Mouse (Mus musculus) thymus, adult 2 months (tissue): ENCODE measurements at regions not wholly inside any gene's neighbourhood (a gene's known extent, or its start where the extent isn't known, plus 50 kb on each side); places are given as distances from the start of the nearest gene placed in this dataset.
"Not testable (repeated sequence)": the region's sequence is repeated elsewhere in the genome, so short reads cannot be mapped to it uniquely, and the experiment has no call there.

Experiments used
- DNase-seq: peaks from one replicate; pipeline ENCODE4 v3.0.0; 2021
- H3K27ac ChIP-seq: fragments of 200-500 bp; 2 replicates; pipeline ENCODE4 v1.5.1; 2012; ENCODE audit warnings: low read length, control low read depth; ENCODE audit not compliant: control insufficient read depth, insufficient read depth
- H3K27me3 ChIP-seq: fragments of 200-500 bp; 2 replicates; pipeline ENCODE4 v1.6.1; 2012; ENCODE audit warnings: mild to moderate bottlenecking, low read length, moderate library complexity, mixed read lengths; ENCODE audit not compliant: control insufficient read depth, insufficient read depth
- H3K36me3 ChIP-seq: fragments of 200-500 bp; 2 replicates; pipeline ENCODE4 v1.6.1; 2012; ENCODE audit warnings: mild to moderate bottlenecking, low read length, moderate library complexity; ENCODE audit not compliant: control insufficient read depth, insufficient read depth
- H3K4me1 ChIP-seq: fragments of 200-500 bp; replicated peaks from 2 replicates; pipeline ENCODE4 v1.6.1; 2012; ENCODE audit warnings: low read length; ENCODE audit not compliant: control insufficient read depth, insufficient read depth
- H3K4me3 ChIP-seq: fragments of 200-500 bp; 2 replicates; pipeline ENCODE4 v1.5.1; 2012; ENCODE audit warnings: mild to moderate bottlenecking, low read length, control low read depth, moderate library complexity; ENCODE audit not compliant: control insufficient read depth, insufficient read depth
- CTCF ChIP-seq: fragments of 200-500 bp; IDR thresholded peaks from 2 replicates; pipeline ENCODE4 v1.5.1; 2012; ENCODE audit warnings: mild to moderate bottlenecking, control low read depth, low read length, moderate library complexity, borderline replicate concordance; ENCODE audit not compliant: control insufficient read depth, poor library complexity, insufficient read depth; ENCODE audit errors: extremely low read depth
- POLR2A ChIP-seq: fragments of 200-500 bp; IDR thresholded peaks from 2 replicates; pipeline ENCODE4 v1.6.1; 2012; ENCODE audit warnings: mild to moderate bottlenecking, low read length, control low read depth, moderate library complexity; ENCODE audit not compliant: control insufficient read depth, poor library complexity, insufficient read depth; ENCODE audit errors: extremely low read depth
- WGBS: fragments of 180-500 bp; shearing (Covaris S2); methylation state at CpG from one replicate; pipeline ENCODE4 v1.1.7; 2018; 5-methylcytosine and 5-hydroxymethylcytosine counted together

DNA sequence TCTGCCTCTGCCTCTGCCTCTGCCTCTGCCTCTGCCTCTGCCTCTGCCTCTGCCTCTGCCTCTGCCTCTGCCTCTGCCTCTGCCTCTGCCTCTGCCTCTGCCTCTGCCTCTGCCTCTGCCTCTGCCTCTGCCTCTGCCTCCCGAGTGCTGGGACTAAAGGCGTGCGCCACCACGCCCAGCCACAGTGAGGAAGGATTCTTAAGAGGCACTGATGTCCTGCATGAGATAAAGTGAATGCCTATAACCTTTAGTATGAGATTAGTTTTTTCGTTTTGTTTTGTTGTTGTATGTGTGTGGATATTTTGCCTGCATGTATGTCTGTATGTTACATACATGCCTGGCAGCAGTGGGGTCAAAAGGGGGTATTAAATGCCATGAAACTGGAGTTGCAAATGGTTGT, 63.2 kb downstream of the Hlx start:
- DNase-seq, H3K27me3 ChIP-seq, H3K36me3 ChIP-seq, H3K27ac ChIP-seq, H3K4me3 ChIP-seq, H3K4me1 ChIP-seq: not testable (repeated sequence)
- WGBS = 89% methylated on average over 5 of the region's 5 CpGs

DNA sequence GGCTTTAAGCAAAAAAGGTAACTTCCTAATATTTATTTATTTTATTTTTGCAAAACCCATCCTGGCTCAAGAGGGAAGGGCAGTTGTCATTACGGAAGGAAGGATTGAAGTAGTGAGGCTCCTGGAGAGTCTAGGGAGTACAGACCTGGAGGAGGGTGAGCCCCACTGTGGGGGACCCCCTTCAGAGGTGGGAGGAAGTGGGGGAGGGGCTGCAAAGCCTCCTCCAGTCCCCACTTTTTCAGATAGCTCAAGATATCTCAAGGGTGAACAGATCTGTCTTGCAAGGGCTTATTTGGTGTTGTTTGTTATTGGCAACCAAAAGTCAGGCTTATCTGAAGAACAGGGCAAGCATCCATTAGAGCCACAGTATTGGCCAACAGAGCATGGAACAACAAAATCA, 64.0 kb downstream of the Hlx start:
- H3K27me3 ChIP-seq = no peaks in the 10 kb centered on the region
- no peak for TF ChIP-seq CTCF
- TF ChIP-seq POLR2A = no peak
- WGBS = 87% methylated on average over 1 of the region's 1 CpGs
- no peaks in the 10 kb centered on the region for H3K4me1 ChIP-seq
- no peak overlapping the region for H3K4me3 ChIP-seq
- H3K36me3 ChIP-seq = no peaks in the 10 kb centered on the region
- DNase-seq = no peak
- H3K27ac ChIP-seq = no peak overlapping the region

DNA sequence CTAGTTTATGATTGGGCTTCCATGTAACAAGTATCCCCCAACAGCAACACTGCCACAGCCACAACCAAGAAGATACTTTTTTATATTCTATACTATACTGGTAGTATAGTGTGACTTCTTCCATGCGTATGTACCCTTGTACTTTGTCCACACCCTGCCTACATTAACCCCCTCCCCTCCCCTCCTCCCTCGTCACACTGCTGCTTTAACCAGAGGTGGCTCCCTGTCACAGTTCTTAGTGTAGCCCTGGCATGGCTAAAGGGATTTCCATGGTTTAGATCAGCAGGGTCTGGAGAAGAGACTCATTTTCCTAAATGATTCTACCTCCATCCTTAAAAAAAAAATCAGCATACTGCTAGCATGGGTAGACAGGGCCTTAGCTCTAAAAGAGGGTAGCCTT, 64.4 kb downstream of the Hlx start:
- no peaks in the 10 kb centered on the region for H3K36me3 ChIP-seq
- H3K27me3 ChIP-seq = no peaks in the 10 kb centered on the region
- WGBS = 94% methylated on average over 2 of the region's 2 CpGs
- H3K4me1 ChIP-seq = no peaks in the 10 kb centered on the region
- H3K4me3 ChIP-seq = no peak overlapping the region
- DNase-seq = no peak
- TF ChIP-seq POLR2A (no peak), CTCF (no peak)
- H3K27ac ChIP-seq = no peak overlapping the region

DNA sequence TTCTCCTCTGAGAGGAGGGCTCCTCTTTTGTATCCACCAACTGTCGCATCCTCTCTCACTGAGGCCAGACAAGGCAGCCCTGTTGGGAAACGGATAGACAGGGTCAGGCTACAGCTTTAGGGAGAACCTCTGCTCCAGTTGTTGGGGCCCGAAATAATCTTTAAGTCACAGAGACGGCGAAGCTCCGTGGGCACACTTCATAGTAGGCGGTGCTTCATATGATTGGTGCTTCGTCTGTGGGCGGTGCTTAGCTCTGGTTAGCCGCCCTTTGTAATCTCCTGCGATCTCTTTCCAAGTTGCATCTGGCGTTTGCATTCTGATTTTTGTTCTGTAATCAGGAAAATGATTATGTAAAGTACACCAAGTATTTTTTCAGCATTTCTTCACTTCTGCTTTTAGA, 67.2 kb downstream of the Hlx start:
- WGBS = 65% methylated on average over 12 of the region's 12 CpGs
- no peaks in the 10 kb centered on the region for H3K36me3 ChIP-seq
- no peak for DNase-seq
- no peaks in the 10 kb centered on the region for H3K27me3 ChIP-seq
- no peaks in the 10 kb centered on the region for H3K4me1 ChIP-seq
- TF ChIP-seq POLR2A = no peak
- TF ChIP-seq CTCF = no peak
- H3K4me3 ChIP-seq = no peak overlapping the region
- H3K27ac ChIP-seq = no peak overlapping the region

DNA sequence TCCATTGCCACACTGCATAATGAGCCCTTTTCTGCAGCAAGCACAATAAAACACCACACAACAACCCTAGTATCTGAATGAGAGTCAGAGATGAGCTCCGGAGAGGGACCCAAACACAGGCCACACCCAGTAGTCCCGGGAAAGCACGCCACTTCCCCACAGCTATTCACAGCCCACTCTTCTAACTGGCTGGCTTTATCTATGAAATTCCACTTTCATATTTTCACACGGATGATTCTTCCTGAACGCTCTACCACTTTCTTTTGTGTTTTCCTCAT, 68.4 kb downstream of the Hlx start:
- Histone ChIP-seq H3K4me3 (no peak overlapping the region), H3K4me1 (no peaks in the 10 kb centered on the region), H3K36me3 (no peaks in the 10 kb centered on the region), H3K27ac (no peak overlapping the region), H3K27me3 (no peaks in the 10 kb centered on the region)
- TF ChIP-seq POLR2A (no peak), CTCF (no peak)
- no peak for DNase-seq
- 72% methylated on average over 5 of the region's 5 CpGs for WGBS

DNA sequence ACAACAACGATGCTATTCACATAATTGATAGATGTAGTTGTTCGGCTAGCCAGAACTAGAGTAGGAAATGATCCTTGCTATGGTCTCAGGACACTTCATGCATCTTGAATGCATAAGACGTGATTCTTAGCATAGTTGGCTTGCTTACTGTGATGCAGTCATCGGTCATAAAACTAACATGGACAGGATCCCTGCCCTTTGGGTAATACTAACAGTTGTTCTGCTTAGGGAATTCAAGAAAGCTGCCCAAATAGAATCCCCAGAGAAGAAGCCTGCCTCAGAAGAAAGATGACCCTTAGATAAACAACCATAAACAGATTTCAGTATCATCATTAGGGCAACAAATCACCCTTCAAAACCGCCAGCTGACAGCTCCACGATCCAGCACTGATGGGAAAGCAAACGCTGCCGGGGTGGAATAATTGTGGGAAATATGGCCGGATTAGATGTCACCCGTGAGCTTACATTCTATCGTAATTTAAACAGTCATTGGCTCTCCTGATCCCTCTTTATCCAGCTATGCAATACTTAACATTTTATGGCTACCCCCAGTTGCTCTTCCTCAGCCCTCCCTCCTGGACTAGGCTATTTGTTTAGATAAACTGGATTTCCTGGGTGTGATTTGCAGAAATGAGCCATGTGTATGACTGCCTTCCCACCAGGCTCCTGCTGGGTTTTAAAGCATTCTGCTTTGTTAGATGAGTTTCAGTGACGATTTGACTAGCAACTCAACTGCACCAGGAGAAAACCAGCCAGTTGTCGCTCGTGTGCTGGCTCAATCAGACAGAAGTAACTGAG, 68.9 kb downstream of the Hlx start:
- Histone ChIP-seq H3K4me3 (no peak overlapping the region), H3K27me3 (no peaks in the 10 kb centered on the region), H3K36me3 (no peaks in the 10 kb centered on the region), H3K4me1 (no peaks in the 10 kb centered on the region), H3K27ac (no peak overlapping the region)
- WGBS = 90% methylated on average over 14 of the region's 14 CpGs
- TF ChIP-seq CTCF = no peak
- no peak for TF ChIP-seq POLR2A
- DNase-seq = no peak

DNA sequence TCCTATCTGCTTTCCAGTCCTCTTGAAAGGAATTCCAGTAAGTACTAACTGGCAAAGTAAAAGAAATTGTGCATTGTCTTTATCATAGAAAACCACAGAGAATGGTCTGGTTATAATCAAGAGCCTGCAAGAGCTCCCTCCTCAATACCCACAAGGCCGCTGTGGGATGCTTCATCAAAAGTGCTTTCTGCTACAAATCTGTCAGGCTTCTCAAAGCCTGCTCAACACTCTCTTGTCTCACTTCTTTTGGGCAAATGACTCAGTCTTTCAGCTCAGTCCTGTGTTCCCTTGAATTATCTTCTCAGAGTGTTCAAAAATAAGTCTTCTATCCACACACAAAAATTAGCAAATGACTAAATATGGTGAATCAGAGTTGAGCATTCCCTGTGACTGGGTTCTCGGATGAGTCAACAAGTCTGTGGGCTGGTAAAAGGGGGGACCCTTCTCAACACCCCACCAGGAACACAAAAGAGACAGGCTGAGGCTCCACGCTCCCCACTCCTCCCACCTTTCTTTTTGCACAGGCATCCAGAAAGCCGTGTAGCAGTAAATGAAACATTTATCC, 81.8 kb downstream of the Hlx start:
- Histone ChIP-seq H3K27ac (no peak overlapping the region), H3K36me3 (no peaks in the 10 kb centered on the region), H3K27me3 (no peaks in the 10 kb centered on the region), H3K4me3 (no peak overlapping the region), H3K4me1 (no peaks in the 10 kb centered on the region)
- no peak for TF ChIP-seq POLR2A
- no peak for TF ChIP-seq CTCF
- no peak for DNase-seq
- 94% methylated on average over 4 of the region's 4 CpGs for WGBS
